Mouse (Mus musculus) ES-E14 (cell line): ENCODE data around the gene 2410137M14Rik. TPM values are rescaled to one million over a fixed set of nuclear protein-coding genes. Genes with fewer than 3 reads are reported as not detected.

Experiments used
- DNase-seq: peaks from one replicate; pipeline ENCODE4 v3.0.0-alpha.2; 2013; ENCODE audit warnings: low read depth, low spot score
- H3K27ac ChIP-seq: 2 replicates; pipeline ENCODE4 v1.5.1; 2012; ENCODE audit warnings: low read depth, mild to moderate bottlenecking, low read length, moderate library complexity, mixed read lengths; ENCODE audit not compliant: poor library complexity, insufficient read depth, severe bottlenecking
- H3K36me3 ChIP-seq: 2 replicates; pipeline ENCODE4 v1.6.1; 2012; ENCODE audit warnings: mild to moderate bottlenecking, low read length, moderate library complexity, mixed read lengths; ENCODE audit not compliant: control insufficient read depth, poor library complexity, insufficient read depth, severe bottlenecking
- H3K4me1 ChIP-seq, 2 experiments: fragments of 150-350 bp in 1 of 2; sonication (generic) in 1 of 2; 2 replicates each; pipeline ENCODE4 v1.6.1; 2012; ENCODE audit warnings: low read length in 2 of 2, mild to moderate bottlenecking in 1 of 2, mixed read lengths in 1 of 2; ENCODE audit not compliant: control insufficient read depth in 2 of 2, insufficient read depth in 2 of 2, poor library complexity in 1 of 2
- H3K4me3 ChIP-seq, 2 experiments: fragments of 150-350 bp in 1 of 2; sonication (generic) in 1 of 2; 2 replicates each; pipeline ENCODE4 v1.5.1; 2012; ENCODE audit warnings: low read length in 2 of 2, low read depth in 1 of 2, mild to moderate bottlenecking in 1 of 2, mixed read lengths in 1 of 2; ENCODE audit not compliant: insufficient read depth in 1 of 2, poor library complexity in 1 of 2, severe bottlenecking in 1 of 2
- H3K9ac ChIP-seq: 2 replicates; pipeline ENCODE4 v1.6.1; 2012; ENCODE audit warnings: low read depth, mild to moderate bottlenecking, low read length, mixed read lengths; ENCODE audit not compliant: poor library complexity, insufficient read depth, severe bottlenecking
- H3K9me3 ChIP-seq: fragments of 150-350 bp; sonication (generic); 2 replicates; pipeline ENCODE4 v1.6.1; 2012; ENCODE audit warnings: low read depth, mild to moderate bottlenecking, low read length; ENCODE audit not compliant: control insufficient read depth, insufficient read depth
- CHD2 ChIP-seq: IDR thresholded peaks from 2 replicates; pipeline ENCODE4 v1.6.1; 2014; ENCODE audit warnings: mild to moderate bottlenecking, low read depth, low read length, inconsistent platforms
- HCFC1 ChIP-seq: IDR thresholded peaks from 2 replicates; pipeline ENCODE4 v1.6.1; 2012; ENCODE audit warnings: low read length, inconsistent platforms, borderline replicate concordance; ENCODE audit not compliant: insufficient read depth
- MAFK ChIP-seq: IDR thresholded peaks from 2 replicates; pipeline ENCODE4 v1.6.1; 2014; ENCODE audit warnings: mild to moderate bottlenecking, low read depth, low read length, inconsistent platforms; ENCODE audit not compliant: insufficient read depth
- ZC3H11A ChIP-seq: IDR thresholded peaks from 2 replicates; pipeline ENCODE4 v1.6.1; 2012; ENCODE audit warnings: low read depth, mild to moderate bottlenecking, inconsistent platforms, low read length, borderline replicate concordance
- ZNF384 ChIP-seq: IDR thresholded peaks from 2 replicates; pipeline ENCODE4 v1.6.1; 2012; ENCODE audit warnings: low read depth, low read length, inconsistent platforms
- in situ Hi-C, 2 experiments: fragments of 600-800 bp; cut with MboI; formaldehyde crosslinking; loops; one replicate each; pipeline ENCODE4 v1.15.1; 2025; ENCODE audit warnings: low sequenced_read_pairs in 2 of 2, inconsistent platforms in 1 of 2; ENCODE audit not compliant: unreplicated experiment in 2 of 2
- total RNA-seq: library from RNA; depleted of rRNA; stranded (reverse); fragments of 300-350 nt; gene quantifications from 2 replicates; pipeline ENCODE4 v1.2.3, GENCODE M21; 2012

2410137M14Rik gene
- total RNA-seq, 1 experiment = 14.8 TPM

GRCm38 (mm10) chr17:37002364-37003330 is 21.6 kb upstream of the 2410137M14Rik start:
- TF ChIP-seq ZC3H11A (no peak), HCFC1 (peak; percentile 21; the same call in 1 of the 2 replicates)
- in situ Hi-C loops = no loop called here
- peaks cover 32% of the 10 kb centered on the region for H3K36me3 ChIP-seq
- H3K27ac ChIP-seq = peak overlapping the region; percentile 88
- peak; percentile 95 for DNase-seq
- peaks cover 6 to 10% of the 10 kb centered on the region in 2 experiments; a peak in 3 of 4 replicates for H3K4me1 ChIP-seq
- peak overlapping the region; percentile 86 for H3K9ac ChIP-seq
- no peaks in the 10 kb centered on the region for H3K9me3 ChIP-seq
- peak overlapping the region; percentile 67 to 79 for H3K4me3 ChIP-seq

DNA sequence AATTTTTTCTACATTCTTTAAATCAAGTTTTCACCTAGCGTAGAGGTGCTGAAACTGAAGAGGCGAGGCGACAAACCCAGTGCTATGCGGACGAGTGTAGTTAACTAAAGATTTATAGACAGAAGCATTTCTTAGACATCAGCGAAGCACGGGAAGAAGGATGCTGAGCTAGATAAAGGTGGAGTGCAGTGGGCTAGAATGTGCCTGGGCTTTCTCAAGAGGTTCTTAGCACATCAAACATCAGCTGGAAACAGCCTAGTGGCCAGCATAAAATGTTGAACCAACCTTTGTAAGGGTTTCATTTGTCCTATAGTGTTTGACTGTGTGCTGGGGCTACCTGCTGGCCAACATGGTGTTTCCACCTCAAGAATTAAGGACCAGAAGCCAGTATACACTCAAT is 19.8 kb upstream of the 2410137M14Rik start, which contains the start of gene Zfp57:
Gene Zfp57, plus strand, starts transcription at position 301 of the 400 bp plus-strand sequence.
- H3K4me1 ChIP-seq = peaks cover 9 to 20% of the 10 kb centered on the region in 2 experiments
- peaks cover 18% of the 10 kb centered on the region for H3K36me3 ChIP-seq
- no peak for DNase-seq
- peak within 1 kb of the TSS; percentile 63; the same call in 1 of the 2 replicates for H3K27ac ChIP-seq
- no peaks in the 10 kb centered on the region for H3K9me3 ChIP-seq
- H3K4me3 ChIP-seq = peak within 1 kb of the TSS; percentile 32 to 48; a peak in 3 of 4 replicates
- in situ Hi-C loops = no loop called here
- TF ChIP-seq ZC3H11A (no peak), CHD2 (no peak), ZNF384 (no peak), MAFK (no peak), HCFC1 (no peak)
- H3K9ac ChIP-seq = no peak within 1 kb of the TSS; the same call in 1 of the 2 replicates

DNA sequence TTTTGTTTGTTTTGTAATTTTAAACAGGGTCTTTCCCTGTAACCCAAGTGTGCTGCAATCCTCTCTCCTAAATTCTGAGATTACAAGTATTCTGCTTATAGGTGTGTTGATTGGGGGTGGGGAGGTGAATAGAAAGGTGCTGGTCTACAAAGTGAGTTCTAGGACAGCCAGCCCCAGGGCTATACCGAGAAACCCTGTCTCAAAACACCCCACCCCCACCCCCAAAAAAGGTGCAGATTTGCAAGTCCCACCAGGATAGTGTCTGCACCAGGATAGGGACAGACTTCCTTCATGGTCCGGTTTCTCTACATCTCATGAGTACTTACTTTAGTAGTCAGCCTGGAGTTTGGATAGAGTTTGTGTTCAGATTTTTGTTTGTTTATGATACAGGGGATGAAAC is 17.4 kb upstream of the 2410137M14Rik start:
- in situ Hi-C loops = no loop called here
- no peak overlapping the region for H3K4me3 ChIP-seq
- DNase-seq = no peak
- H3K4me1 ChIP-seq = peaks cover 14 to 27% of the 10 kb centered on the region in 2 experiments
- H3K36me3 ChIP-seq = no peaks in the 10 kb centered on the region
- H3K9ac ChIP-seq = peak overlapping the region; percentile 33; the same call in 1 of the 2 replicates
- peak overlapping the region; percentile 92; the same call in 1 of the 2 replicates for H3K27ac ChIP-seq
- TF ChIP-seq MAFK = no peak
- no peak for TF ChIP-seq HCFC1
- no peak for TF ChIP-seq CHD2
- no peak for TF ChIP-seq ZNF384
- no peak for TF ChIP-seq ZC3H11A
- no peaks in the 10 kb centered on the region for H3K9me3 ChIP-seq

DNA sequence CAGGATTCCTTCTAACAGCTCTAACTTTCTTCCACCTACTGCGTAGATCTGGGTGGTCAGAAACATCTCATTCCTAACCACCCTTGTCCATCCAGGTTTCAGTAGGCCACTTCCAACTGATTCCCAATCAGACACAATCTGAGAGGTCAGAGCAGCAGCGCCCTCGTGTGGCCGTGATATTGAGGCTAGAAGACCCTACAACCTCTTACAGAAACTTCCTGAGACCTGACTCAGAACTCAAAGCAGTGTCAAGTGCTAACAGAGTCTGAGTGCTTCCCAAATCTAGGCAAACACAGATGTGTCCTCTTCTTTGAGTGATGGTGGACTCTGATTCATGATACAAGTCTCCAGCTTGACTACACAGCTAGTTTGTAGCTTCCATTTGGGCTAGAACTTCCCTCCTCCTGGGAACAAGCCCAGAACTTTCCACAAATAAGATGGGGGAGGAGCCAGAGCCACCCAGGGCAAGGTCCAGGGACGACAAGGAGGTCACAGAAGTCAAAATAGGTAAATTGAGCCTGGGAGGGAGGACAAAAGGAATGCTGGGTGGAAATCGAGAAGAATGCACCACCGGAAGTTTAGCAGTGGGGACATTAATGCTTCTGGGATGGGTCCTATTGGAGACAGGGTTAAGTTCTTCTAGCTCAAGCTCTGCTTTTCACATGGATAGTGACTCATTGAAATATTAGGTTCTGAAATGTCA is 16.1 kb upstream of the 2410137M14Rik start:
- Histone ChIP-seq H3K9ac (peak overlapping the region; percentile 33; the same call in 1 of the 2 replicates), H3K27ac (peak overlapping the region; percentile 92; the same call in 1 of the 2 replicates), H3K36me3 (no peaks in the 10 kb centered on the region), H3K4me3 (peak overlapping the region in 1 of 2 experiments; percentile 15; a peak in 1 of 4 replicates), H3K4me1 (peaks cover 14 to 28% of the 10 kb centered on the region in 2 experiments), H3K9me3 (no peaks in the 10 kb centered on the region)
- DNase-seq = peak; percentile 99
- in situ Hi-C loops = no loop called here
- TF ChIP-seq CHD2 (no peak), ZC3H11A (peak; percentile 63; the same call in 1 of the 2 replicates)
